Mouse (Mus musculus) activated CD4-positive, CD25-positive, alpha-beta regulatory T cell, adult 4 months (primary cell): ENCODE data around the gene Ing4. TPM values are rescaled to one million over a fixed set of nuclear protein-coding genes. Genes with fewer than 3 reads are reported as not detected.

Source experiments
- ATAC-seq: one replicate; pipeline ENCODE4 v1.8.0; 2017
- polyA plus RNA-seq, 2 experiments: library from polyadenylated mRNA; unstranded; fragments of 100-300 nt; shearing (Covaris generic); gene quantifications; one replicate each; pipeline ENCODE4 v1.2.1; 2017

Ing4 gene
- 10 to 100 TPM; 41.5 to 48.1 TPM for polyA plus RNA-seq

DNA sequence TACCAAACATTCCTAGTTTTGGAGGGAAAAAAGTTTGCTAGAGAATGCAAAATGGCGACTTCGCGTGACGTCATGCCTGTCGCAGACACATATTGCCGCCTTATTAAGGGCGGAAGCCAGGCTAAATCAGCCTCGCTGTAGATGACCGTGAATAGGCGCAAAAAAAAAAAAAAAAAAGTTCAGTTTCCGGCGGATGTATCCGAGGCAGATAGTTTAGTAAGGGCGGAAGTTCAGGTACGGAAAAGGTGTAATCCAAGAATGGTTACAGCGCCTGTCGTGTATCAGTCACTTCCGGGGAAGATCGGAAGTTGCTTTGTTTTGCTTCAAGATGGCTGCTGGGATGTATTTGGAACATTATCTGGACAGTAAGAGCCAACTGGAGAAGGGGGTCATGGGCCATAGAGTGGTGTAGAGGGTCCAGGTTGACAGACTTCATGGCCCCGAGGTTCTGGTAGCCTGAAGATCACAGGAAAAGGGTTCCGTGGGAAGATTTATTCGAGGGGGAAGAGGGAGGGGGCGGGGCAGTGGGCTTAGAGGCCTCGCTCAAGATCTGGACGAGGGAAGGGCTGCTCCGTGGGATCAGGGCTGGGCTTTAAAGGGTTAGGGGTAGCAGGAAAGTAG, at the start of gene Ing4:
Gene Ing4, plus strand, starts transcription at position 228 of the 621 bp plus-strand sequence.
- peak; percentile 99 for ATAC-seq

DNA sequence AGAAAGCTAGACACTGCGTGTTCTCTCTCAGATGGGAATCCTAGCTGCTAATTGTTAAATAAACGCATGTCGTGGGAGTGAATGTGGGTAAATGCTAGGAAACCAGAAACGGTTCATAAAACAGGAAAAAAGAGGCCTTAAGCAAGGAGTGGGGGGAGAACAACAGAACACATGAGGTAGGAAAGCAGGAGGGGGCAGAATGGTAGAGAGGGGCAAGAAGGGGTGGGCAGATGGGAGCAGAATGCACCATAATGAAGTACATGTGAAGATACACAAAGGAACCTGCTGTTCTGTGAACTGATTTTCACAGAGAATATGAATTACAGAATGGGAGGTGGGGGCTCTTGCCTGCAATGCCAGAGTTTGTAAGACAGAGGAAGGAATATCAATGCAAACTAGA, 47.3 kb upstream of the Ing4 start:
- no peak for ATAC-seq

DNA sequence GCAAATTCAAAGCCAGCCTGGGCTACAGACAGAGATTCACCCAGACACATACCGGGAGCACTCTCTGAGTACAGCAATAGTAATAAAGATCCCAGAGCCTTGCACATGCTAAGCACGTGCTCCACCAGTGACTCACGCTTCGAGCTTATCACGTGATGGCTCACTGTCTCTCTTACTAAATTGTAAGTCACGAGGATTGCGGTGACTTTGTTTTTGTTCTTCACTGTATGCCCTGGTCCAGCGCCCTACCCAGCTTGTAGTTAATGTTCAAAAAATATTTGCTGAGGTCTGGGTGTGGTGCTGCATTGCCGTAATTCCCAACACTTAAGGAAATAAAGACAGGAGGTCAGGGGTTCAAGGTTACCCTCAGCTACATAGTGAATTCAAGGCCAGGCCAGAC, 46.2 kb upstream of the Ing4 start:
- no peak for ATAC-seq

DNA sequence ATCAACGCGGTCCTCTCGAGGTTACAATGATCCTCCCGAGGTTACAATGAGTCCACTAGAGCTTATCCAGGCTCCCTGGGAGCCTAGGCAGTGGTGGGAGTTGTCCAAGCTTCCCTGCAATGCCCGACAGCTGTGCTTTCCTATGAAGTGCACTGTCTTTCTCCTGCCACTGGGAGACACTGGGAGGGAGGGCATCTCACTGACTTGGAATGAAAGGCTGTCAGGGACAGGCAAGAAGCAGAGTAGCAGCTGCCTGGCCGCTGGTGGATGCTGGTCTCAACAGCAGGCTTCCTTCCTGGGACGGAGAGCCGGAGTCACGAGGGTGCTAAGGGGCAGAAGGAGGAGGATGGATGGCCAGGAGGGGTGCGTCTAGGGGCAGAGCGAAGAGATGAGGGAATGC, 45.7 kb upstream of the Ing4 start:
- no peak for ATAC-seq

DNA sequence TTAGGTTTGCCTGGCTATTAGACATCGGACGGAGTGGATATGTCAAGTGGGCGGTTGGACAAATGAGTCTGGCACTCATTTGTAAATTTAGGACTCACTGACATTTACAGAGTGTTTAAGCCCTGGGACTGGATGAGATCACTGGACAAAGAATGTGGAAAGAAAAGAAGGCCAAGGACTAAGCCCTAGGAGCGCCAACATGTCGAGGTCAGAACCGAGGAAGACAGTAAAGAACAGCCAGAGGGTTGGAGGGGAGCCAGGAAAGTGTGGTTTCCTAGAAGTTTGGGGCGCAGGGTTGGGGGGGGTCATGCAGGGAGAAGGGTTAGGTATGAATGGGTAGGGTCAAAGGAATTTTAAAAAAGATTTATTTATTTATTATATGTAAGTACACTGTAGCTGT, 44.3 kb upstream of the Ing4 start:
- ATAC-seq: no peak

DNA sequence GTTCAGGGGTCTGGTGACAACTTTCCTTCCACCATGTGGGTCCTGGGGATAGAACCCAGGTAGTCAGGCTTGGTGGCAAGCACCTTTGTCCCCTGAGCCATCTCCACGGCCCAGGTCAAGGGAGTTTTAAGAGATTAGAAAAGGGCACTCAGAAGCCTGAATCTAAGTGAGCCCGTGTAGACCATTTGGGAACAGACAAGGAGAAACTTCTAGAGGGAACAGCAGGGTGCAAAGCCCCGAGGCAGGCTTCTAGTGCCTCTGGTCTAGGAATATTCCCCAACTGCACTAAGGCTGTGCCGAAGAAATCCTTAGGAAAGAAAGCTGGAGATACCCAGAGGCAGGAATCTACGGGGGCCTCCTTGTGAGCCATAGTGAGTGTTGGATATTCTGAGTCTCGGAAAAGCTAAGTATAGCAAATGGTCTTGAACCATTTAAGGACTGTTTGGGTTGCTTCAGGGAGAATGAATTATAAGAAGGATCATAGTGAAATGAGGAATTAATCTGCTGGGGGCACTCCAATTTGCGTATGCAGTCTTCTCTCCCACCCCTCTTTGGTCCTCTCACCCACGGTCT, 43.6 kb upstream of the Ing4 start:
- ATAC-seq: no peak

DNA sequence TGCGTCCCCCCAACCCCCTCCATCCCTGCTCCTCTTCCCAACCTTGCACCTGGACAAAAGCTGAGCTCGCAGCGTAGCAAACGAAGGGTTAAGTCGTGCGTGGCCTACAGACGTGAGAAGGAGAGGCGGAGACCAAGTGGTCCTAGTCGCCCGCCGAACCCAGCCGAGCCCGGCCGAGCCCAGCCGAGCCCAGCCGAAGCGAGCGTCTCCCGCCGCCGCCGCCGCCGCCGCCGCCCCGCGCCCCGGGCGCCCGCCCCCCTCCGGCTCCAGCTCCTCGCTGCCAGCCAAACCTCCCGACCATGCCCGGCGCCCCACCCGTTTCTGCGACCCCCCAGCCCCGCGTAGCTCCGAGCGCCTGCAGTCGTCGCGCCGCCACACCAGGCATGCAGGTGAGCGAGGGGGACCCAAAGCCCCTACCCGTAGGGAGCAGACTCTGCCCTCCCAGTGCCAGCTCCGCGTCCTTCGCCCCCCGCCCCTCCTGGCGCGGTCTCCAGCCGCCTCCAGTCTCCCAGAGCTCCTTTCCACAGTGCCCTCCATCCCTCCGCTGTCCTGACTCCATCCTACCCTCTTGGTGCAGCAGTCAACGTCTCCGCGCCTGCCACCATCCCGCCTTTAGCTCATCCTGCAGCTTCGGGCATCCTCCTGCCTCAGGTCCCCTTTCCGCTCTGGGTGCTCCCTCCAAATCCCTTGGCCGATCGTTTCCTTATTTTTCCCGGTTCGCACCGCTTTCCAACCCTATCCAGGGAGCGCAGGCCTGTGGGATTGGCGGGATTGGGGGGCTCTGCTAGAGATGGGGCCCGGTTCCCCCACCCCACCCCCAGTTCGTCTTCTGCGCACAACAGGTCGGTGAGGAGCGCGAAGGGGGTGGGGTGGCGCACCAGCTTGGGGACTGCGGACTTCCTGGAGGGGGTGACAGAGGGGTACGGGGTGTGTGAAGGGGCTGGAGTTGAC, 42.7 kb upstream of the Ing4 start, which contains the start of gene Pianp:
Gene Pianp, plus strand, starts transcription at position 144 of the 951 bp plus-strand sequence.
- ATAC-seq: peak; percentile 71

DNA sequence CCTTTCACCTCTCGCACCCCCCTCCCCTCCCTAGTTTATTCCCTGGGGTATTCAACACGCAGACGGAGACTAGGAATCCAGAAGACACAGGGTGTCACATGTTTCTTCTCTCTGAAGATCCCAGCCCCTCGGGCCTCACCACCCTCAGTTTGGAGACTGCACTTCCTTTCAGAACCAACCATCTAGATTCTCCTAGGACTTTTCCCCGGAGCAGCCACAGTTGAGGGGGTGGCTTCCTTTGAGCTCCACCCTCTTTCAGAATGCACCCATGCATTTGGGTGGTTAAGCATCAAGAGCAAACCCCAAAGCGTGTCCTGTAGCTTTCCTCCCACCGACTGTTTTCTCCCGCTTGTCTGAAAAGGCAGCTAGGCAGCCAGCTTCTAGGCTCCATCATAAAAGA, 41.5 kb upstream of the Ing4 start:
- ATAC-seq: no peak

DNA sequence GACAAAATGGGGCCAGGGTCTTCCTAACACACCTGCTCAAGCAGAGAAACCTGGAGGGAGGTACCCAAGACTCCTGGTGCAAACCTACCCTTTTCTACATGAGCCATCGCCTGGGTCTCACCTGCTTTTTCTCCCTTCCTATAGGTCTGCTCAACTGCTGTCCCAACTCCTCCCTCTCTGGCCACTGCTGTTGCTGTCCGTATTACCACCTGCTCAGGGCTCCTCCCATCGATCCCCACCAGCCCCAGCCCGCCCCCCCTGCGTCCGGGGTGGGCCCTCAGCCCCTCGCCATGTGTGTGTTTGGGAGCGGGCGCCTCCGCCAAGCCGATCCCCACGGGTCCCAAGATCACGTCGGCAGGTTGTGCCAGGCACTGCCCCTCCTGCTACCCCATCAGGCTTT, 40.5 kb upstream of the Ing4 start:
- ATAC-seq: no peak

DNA sequence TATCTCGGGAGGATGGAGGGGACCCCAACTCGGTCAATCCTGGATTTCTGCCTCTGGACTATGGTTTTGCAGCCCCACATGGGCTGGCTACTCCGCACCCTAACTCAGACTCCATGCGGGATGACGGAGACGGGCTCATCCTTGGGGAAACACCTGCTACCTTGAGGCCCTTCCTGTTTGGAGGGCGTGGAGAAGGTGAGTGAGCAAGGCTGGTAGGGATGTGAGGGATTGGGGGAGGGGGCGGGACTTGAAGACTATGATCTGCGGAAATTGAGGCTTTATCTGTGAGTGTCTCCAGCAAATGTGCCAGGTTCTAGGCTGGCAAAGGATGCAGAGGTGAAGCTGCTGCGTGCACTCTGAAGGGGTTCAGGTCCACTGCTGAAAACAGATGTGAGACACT, 40.0 kb upstream of the Ing4 start:
- no peak for ATAC-seq

DNA sequence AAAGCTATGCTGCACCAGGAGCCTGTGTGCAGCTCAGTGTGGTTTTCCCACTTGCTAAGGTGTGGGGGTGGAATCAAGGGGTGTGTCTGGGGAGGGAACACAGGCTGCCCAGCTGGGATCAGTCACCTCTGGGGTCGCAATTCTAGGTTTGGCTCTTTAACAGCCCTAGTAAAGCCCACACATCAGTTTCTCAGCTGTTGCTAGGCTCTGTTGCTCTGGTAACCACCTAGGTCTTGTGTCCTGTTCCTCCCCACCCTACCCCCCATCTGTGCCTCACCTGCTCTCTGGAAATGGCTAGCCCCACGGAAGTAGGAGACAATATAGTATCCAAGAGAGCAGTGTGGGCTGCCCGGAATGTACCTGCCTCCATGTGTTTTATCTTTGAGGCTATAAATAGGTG, 35.9 kb upstream of the Ing4 start:
- no peak for ATAC-seq

DNA sequence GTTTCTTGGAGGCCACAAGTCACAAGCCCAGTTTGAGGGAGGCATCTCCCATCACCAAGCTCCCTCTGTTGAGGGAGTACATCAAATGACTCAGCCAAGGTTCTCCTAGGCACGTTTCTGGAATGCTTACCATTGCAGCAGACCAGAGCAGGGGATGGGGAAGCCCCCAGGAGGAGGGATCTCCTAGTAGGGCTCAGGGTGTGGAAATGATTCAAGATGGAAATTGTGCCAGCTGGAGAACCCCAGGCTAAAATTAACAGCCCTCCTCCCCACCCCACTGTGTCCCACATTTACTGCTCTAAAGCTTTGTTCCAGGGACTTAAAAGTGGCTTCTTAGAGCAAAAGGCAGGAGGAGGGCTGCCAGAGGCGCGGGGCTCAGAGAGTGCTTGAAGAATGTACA, 34.5 kb upstream of the Ing4 start:
- no peak for ATAC-seq

DNA sequence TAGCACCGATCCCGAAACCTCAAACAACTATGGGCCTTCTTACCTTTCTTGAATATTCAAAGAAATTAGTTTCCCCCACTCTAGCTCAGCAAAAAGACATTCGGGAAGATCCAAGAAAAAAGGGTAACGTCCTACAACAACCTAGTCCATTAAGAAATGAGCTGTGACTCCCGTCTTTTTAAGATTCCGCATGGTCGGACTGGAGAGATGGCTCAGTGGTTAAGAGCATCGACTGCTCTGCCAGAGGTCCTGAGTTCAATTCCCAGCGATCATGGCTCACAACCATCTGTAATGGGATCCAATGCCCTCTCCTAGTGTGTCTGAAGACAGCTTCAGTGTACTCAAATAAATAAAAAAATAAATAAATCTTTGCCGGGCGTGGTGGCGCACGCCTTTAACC, 31.5 kb upstream of the Ing4 start:
- no peak for ATAC-seq

DNA sequence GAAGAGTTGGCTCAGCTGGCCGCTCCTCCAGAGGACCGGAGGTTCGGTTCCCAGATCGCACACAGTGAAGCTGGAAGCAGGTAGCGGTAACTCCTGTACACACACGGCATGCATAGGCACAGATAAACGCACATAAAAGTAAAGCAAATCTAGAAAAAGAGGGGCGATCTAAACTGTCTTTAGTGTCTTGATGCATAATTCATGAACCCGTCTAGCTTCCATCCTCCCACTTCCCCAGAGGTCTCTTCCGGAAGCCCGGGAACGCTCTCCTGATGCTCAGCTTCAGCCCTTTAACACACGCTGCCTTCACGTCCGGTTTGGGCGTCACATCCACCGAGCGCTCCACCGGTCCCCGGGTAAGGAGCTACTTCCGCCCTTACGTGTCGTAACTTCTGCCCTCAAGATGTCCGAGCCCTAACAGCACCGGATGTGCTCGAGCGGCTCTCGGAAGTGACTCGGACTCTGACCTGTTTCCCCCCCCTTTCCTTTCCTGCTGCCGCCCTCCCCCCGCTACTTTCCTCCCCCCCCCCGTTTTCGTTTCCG, 30.9 kb upstream of the Ing4 start:
- ATAC-seq: peak; percentile 96

DNA sequence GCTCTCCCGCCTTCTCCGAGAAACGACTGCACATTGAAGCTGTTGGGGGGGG, 30.6 kb upstream of the Ing4 start, which contains the start of gene Zfp384:
Gene Zfp384, plus strand, starts transcription at position 17 of the 52 bp plus-strand sequence.
- ATAC-seq: no peak

DNA sequence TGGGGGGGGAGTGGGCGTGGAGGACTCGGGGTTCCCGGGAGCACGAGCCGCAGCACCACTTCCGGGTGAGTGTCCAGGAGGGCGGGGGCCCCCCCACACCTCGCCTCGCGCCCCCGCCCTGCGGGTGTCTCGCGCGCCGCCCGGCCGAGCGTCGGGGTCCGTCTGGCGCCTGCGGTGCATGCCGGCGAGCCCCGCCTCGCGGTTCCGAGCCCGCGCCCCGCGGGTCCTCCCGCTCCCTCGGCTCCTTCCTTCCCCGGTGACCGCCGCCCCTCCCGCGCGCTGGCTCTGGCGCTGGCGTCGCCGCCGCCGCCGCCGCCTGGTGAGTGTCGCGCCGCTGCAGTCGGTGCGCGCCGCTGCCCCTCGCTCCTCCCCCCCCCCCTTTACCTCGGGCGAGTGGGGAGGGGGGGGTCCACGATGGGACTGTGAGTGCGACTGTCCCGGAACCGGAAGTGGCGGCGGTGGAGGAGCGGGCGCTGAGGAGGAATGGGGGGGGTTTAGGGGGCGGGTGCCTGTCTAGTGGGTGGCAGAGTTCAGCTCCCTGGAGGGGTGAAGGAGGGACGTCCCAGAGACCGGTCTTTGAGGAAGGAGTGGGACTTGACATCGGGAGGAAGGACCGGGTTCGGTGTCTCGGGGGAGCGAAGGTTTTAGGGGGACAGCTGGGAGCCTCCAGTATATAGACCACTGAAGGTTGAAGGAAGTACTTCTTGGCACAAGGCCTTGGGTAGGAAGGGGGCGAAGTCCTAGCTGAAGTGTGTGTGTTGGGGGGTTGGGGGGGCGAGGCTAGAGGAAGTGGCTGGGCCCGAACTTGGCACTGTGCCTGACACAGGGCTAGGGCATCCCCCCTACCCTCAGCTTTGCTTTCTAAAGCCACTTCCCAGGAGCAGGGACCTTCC, 30.1 kb upstream of the Ing4 start:
- peak; percentile 50 for ATAC-seq

DNA sequence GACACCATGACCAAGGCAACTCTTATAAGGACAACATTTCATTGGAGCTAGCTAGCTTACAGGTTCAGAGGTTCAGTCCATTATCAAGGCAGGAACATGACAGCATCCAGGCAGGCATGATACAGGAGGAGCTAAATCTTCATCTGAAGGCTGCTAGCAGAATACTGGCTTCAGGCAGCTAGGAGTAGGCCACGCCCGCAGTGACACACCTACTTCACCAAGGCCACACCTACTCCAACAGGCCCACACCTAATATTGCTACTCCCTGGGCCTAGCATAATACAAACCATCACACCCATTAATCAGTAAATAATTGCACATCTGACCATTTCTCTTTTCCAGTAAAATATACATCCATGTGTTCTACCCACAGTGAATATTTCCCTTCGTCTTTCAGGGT, 21.9 kb upstream of the Ing4 start:
- ATAC-seq: no peak

DNA sequence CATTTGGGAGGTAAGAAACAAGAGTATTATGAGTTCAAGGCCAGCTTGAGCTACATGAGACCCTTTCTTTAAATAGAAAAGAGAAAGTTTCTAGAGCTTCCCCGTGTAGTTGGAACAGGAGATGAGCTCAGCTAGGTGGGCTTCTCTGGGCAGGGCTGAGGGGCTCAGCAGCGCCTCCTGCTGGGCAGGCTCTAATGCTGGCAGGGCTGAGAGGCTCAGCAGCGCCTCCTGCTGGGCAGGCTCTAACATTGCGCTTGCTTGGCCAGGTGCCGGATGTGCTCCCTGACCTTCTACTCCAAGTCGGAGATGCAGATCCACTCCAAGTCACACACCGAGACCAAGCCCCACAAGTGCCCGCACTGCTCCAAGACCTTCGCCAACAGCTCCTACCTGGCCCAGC, 9.0 kb upstream of the Ing4 start:
- peak; percentile 59 for ATAC-seq

DNA sequence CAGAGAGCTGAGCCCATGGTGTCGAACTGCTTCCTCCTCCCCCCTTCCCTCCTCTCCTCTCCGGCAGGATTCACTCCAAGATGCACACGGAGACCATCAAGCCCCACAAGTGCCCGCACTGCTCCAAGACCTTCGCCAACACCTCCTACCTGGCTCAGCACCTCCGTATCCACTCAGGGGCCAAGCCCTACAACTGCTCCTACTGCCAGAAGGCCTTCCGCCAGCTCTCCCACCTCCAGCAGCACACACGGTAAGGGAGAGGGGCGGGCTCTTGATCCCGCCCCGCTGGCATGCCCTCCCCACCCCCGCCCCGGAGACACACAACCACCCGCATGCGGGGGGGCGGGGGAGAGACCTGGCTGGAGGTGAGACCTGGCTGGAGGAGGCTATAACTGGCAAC, 8.0 kb upstream of the Ing4 start:
- no peak for ATAC-seq

DNA sequence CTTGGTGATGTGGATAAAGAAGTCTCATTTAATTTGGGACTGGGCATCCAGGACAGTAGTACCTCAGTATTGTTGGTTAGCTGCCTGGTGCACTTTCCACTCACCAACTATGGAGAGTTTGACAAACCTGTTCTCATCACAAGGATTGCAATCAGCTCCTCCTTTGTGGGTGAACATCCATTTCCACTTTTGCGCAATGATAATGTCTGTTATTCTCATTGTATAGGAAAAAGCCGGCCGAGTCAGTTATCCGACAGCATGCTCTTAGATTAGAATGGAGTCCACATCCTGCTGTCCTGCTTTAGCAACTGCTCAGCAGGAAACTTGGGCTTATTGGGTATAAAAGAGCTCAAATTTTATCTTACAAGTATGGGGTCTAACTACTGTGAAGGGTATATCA, 894 bp upstream of the Ing4 start:
- no peak for ATAC-seq

DNA sequence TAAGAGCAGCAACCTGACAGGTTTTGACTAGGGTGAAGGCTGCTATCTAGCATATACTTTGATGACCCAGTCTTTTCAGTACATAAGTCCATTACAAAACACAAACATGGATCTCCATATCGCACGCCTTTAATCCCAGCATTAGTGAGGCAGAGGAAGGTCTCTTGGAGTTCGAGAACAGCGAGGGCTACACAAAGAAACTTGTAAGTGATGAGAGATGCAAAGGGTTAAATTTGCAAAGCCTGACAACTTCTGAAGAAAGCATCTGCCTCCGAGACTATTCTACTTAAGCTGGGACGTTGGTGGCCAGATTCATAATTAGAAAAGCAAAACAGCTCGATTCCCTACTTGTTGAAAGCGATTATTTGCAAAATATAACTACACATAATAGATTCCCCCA, 429 bp upstream of the Ing4 start:
- ATAC-seq: peak; percentile 6

DNA sequence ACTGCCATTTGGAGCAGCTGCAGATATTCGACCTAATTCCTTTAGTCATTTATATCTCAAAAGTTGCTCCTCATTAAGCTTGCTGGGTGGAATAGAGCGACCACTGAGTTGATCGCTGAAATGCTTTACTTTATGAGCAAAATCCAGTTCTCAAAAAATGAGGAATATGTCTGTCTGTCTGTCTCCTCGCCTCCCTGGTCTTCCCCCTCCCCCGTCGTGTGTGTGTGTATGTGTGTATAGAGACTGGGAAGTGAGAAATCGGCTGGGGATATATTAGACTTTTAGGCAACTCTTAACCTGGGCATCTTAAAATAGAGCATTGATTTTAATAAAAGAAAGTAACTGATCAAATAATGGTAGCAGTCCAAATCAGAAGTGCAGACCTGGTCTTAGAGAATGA, 661 bp downstream of the Ing4 start:
- ATAC-seq: no peak

DNA sequence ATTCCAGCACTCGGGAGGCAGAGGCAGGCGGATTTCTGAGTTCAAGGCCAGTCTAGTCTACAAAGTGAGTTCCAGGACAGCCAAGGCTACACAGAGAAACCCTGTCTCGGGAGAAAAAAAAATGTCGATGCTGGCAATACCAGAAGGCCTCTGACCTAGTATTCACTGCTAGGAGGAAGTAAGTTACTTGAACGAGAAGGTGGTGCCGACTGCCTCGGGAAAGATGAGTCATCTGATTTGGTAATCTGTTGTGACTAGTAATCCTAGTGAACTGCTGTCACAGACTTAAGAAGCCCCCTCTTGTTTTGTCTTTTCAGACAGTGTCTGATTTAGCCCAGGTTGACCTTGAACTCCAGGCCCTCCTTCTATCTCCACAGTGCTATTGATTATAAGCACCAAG, 1.5 kb downstream of the Ing4 start:
- ATAC-seq: no peak
